Mouse (Mus musculus) hindbrain, embryonic 16.5 days (tissue): ENCODE results near the gene Inafm2. TPM values are rescaled to one million over a fixed set of nuclear protein-coding genes. Genes with fewer than 3 reads are reported as not detected.

Experiments
- polyA plus RNA-seq: library from polyadenylated mRNA; unstranded; fragments of >200 nt; fragmentation: Nextera tagmentation; extraction: Ambion mirVana; gene quantifications from 2 replicates; pipeline ENCODE4 v1.2.1, GENCODE M21; 2015

Gene Inafm2
- polyA plus RNA-seq, 1 experiment from 2014 or later = 20.4 TPM

Other genes with a start within 250 kb of the Inafm2 start
- 1.6 and 1.9 TPM in 2 replicates for gene Bmf, start 196.1 kb upstream of the Inafm2 start, polyA plus RNA-seq
- gene Bub1b, start 147.5 kb upstream of the Inafm2 start, polyA plus RNA-seq = 13.8 and 16.9 TPM in 2 replicates
- gene Pak6, start 82.5 kb upstream of the Inafm2 start, polyA plus RNA-seq = 45.0 and 53.9 TPM in 2 replicates
- 0.03 TPM in 1 of 2 replicates, not detected in the other for gene Ankrd63, start 41.8 kb upstream of the Inafm2 start, polyA plus RNA-seq
- 0.88 and 1.1 TPM in 2 replicates for gene Plcb2, start 17.3 kb upstream of the Inafm2 start, polyA plus RNA-seq
- 1.0 and 1.3 TPM in 2 replicates for gene Ccdc9b, start 16.9 kb downstream of the Inafm2 start, polyA plus RNA-seq
- gene Phgr1, start 27.0 kb downstream of the Inafm2 start, polyA plus RNA-seq = not detected in 2 replicates
- 82.9 and 87.0 TPM in 2 replicates for gene Disp2, start 34.0 kb downstream of the Inafm2 start, polyA plus RNA-seq
- gene Knstrn, start 68.2 kb downstream of the Inafm2 start, polyA plus RNA-seq = 22.0 and 22.5 TPM in 2 replicates
- 52.2 and 56.1 TPM in 2 replicates for gene Ivd, start 116.2 kb downstream of the Inafm2 start, polyA plus RNA-seq
- 6.2 and 6.5 TPM in 2 replicates for gene Bahd1, start 154.6 kb downstream of the Inafm2 start, polyA plus RNA-seq
- gene Chst14, start 180.7 kb downstream of the Inafm2 start, polyA plus RNA-seq = 5.3 and 7.3 TPM in 2 replicates